Mouse (Mus musculus): ENCODE results near the gene Ift52.

Ift52 gene

GRCm38 (mm10) chr2:163016916-163017743 lies at the start of gene Ift52:
Gene Ift52, plus strand, starts transcription at chr2:163017354.
- peak; percentile 91 to 92 for DNase-seq

- peak in 1 of 2 experiments; percentile 39 for DNase-seq
Measured at GRCm38 (mm10) chr2:162968357-162968756, 48.8 kb upstream of the Ift52 start.

- DNase-seq: no peak
Measured at GRCm38 (mm10) chr2:162969101-162969500, 48.1 kb upstream of the Ift52 start.

- no peak for DNase-seq
Measured at GRCm38 (mm10) chr2:162970896-162971295, 46.3 kb upstream of the Ift52 start.

GRCm38 (mm10) chr2:162972752-162973151 lies 44.4 kb upstream of the Ift52 start:
- DNase-seq: no peak

GRCm38 (mm10) chr2:162973206-162973605 lies 43.9 kb upstream of the Ift52 start:
- DNase-seq: no peak

- peak in 1 of 2 experiments; percentile 21 for DNase-seq
Measured at GRCm38 (mm10) chr2:162973637-162974036, 43.5 kb upstream of the Ift52 start.

GRCm38 (mm10) chr2:162975157-162975775 lies 41.9 kb upstream of the Ift52 start:
- no peak for DNase-seq

GRCm38 (mm10) chr2:162976001-162976400 lies 41.2 kb upstream of the Ift52 start:
- peak; percentile 70 to 76 for DNase-seq

GRCm38 (mm10) chr2:162984381-162984780 lies 32.8 kb upstream of the Ift52 start:
- DNase-seq: no peak

GRCm38 (mm10) chr2:162985923-162986322 lies 31.2 kb upstream of the Ift52 start:
- DNase-seq: peak; percentile 46 to 66

- no peak for DNase-seq
Measured at GRCm38 (mm10) chr2:162986764-162987163, 30.4 kb upstream of the Ift52 start.

GRCm38 (mm10) chr2:162987218-162987617 lies 29.9 kb upstream of the Ift52 start, which contains the start of gene Sgk2:
Gene Sgk2, plus strand, starts transcription at chr2:162987330.
- peak in 1 of 2 experiments; percentile 14 for DNase-seq

- DNase-seq: no peak
Measured at GRCm38 (mm10) chr2:162988235-162988634, 28.9 kb upstream of the Ift52 start.

GRCm38 (mm10) chr2:162991394-162992083 lies 25.6 kb upstream of the Ift52 start:
- DNase-seq: no peak

- no peak for DNase-seq
Measured at GRCm38 (mm10) chr2:162992084-162992437, 25.1 kb upstream of the Ift52 start.

- no peak for DNase-seq
Measured at GRCm38 (mm10) chr2:162993881-162994616, 23.1 kb upstream of the Ift52 start.

- DNase-seq: peak; percentile 44 to 66
Measured at GRCm38 (mm10) chr2:162998528-162999230, 18.5 kb upstream of the Ift52 start.

- DNase-seq: peak; percentile 24 to 44
Measured at GRCm38 (mm10) chr2:162999744-163000143, 17.4 kb upstream of the Ift52 start.

- DNase-seq: no peak
Measured at GRCm38 (mm10) chr2:163001071-163001470, 16.1 kb upstream of the Ift52 start.

GRCm38 (mm10) chr2:163007299-163007698 lies 9.9 kb upstream of the Ift52 start:
- peak in 1 of 2 experiments; percentile 39 for DNase-seq

GRCm38 (mm10) chr2:163031289-163031688 lies 14.1 kb downstream of the Ift52 start:
- DNase-seq: no peak
